Mouse (Mus musculus): ENCODE data around the gene Efna5. TPM values are rescaled to one million over a fixed set of nuclear protein-coding genes. Genes with fewer than 3 reads are reported as not detected.

Gene Efna5
- polyA plus RNA-seq, 2 experiments from 2014 or later, result 0.19 TPM; not detected in 1

GRCm38 (mm10) chr17:62592436-62593074 is 288.6 kb downstream of the Efna5 start:
- ATAC-seq, result no peak

DNA sequence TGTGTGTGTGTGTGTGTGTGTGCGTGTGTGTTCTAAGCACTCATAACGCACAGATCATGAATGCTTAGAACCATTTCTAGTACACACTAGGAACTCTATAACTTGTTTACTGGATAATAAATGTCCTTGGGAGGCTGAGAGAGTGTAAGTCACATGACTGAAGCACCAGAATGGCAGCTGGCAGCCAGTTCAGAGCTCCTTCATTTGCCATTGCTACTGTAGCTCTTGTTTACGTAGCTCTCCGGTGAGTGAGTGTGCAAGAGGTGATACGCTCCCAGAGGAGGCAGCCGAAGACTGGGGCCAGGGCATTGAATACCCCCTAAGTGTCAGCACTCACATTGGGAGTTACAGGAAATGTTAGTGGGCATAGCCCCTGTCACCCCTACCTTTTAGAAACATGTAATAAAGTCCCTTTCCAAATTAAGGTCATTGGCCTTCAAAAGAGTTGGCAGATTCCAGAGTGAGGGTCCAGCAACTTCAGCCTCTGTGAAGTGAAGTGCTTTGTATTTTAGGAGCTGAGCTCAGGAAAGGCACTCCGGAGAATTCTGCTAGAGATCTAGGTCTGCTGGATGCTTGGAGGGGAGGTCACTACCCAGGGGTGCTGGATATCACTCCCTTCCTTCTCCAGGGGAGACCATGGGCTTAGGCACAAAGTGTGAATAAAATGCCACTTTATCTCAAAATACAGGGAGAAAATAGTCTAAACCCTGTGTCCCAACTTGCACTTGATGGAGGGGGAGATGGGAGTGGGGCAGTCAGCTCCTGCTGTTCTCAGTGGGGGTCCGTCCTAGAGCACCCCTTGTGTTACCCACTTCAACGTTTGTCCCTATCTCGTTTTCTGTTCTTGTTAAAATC is 289.3 kb downstream of the Efna5 start:
- no peak for ATAC-seq

DNA sequence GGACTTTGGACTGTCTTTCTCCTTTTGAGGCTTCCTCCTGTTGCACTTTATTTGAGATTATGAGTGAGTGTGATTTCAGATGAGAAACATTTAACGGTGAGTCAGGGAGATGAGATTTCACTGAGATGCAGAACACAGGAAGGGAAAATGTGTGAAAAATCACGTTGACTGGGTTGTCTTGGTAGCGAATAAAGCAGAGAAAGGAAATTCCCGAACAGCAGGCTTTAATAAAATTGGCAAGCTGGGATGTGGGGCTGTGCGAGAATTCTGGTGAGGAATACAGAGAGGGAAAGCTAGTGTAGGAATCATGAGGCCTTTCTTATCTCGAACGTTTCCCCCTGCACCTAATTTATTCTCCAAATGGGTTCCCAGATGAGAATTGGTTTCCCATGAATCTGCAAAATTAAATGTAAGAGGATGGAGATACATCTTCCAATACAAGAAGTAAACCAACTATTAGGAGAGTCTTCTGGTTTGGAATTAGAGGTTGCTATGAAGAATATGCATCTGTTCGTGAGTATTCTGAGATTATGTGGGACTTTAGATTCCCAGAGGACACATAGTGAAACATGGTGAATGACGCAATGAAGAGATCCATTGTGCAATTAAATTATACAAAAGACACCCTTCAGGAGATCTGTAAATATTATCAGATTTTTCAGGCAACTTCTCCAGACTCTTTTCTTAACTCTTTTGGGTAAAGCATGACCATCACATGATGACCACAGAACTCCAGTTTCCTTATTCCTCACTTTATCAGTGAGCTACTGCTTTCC is 290.2 kb downstream of the Efna5 start:
- no peak for ATAC-seq

- no peak for ATAC-seq
These were observed 301.0 kb downstream of the Efna5 start for GRCm38 (mm10) chr17:62580127-62580526.

- ATAC-seq, result no peak
These were observed 301.5 kb downstream of the Efna5 start for GRCm38 (mm10) chr17:62579618-62580017.

- ATAC-seq, result no peak
These were observed 306.4 kb downstream of the Efna5 start for GRCm38 (mm10) chr17:62574499-62575265.

DNA sequence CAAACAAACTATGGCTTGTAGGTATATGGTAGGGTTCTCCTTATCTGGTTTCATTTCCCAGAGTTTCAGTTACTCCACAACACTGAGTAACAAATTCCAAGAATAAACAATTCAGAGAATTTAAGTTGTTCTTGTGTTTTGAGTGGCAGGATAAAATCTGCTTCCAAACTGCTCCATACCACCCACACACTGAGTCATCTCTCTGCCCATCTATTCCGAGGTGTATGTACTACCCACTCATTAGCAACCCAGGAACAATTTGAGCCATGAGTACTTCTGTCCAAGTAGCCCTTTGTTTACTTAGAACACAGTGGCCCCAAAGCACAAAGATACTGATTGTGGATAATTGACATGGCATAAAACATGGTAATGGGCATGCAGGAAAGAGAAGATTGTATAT is 311.0 kb downstream of the Efna5 start:
- ATAC-seq, result no peak

DNA sequence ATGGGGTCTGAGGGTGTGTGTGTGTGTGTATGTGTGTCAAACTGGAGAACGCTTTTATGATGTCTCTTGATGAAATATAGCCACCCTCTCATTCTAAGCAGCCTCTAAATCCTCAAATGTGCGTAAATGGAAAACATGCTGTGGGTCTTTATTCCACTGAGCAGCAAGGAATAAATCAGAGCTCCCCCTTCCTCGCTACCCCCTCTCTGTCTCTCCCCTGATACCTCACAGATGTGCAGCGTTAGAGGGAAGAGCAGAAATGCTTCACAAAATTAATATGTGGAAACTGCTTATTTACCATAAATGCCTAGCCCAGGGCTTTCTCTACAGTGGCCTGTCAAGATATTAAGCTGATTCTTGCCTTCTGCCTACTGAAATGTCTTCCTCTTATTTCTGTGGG is 313.1 kb downstream of the Efna5 start:
- ATAC-seq, result no peak

GRCm38 (mm10) chr17:62565632-62566031 is 315.5 kb downstream of the Efna5 start:
- no peak for ATAC-seq

GRCm38 (mm10) chr17:62562439-62562838 is 318.7 kb downstream of the Efna5 start:
- no peak for ATAC-seq

GRCm38 (mm10) chr17:62557215-62557614 is 323.9 kb downstream of the Efna5 start:
- ATAC-seq, result no peak

Data from activated CD4-positive, CD25-positive, alpha-beta regulatory T cell, adult 4 months (primary cell).